Mouse (Mus musculus) forebrain, embryonic 13.5 days (tissue): Measurements from ENCODE around the gene Zfp120. TPM values are rescaled to one million over a fixed set of nuclear protein-coding genes. Genes with fewer than 3 reads are reported as not detected.
"Not testable (repeated sequence)": the region's sequence is repeated elsewhere in the genome, so short reads cannot be mapped to it uniquely, and the experiment has no call there.

Source experiments
- ATAC-seq: fragments of 200-750 bp; cut with Nextera tagmentation; 2 replicates; pipeline ENCODE4 v1.8.0; 2017
- H3K27ac ChIP-seq: fragments of 300-500 bp; sonication (generic); 2 replicates; pipeline ENCODE4 v1.5.1; 2015; ENCODE audit warnings: inconsistent platforms, mild to moderate bottlenecking, moderate library complexity
- H3K27me3 ChIP-seq: fragments of 300-500 bp; sonication (generic); 2 replicates; pipeline ENCODE4 v1.6.1; 2015; ENCODE audit warnings: mild to moderate bottlenecking, inconsistent platforms
- H3K36me3 ChIP-seq: fragments of 300-500 bp; sonication (generic); 2 replicates; pipeline ENCODE4 v1.6.1; 2015; ENCODE audit warnings: mild to moderate bottlenecking, inconsistent platforms; ENCODE audit not compliant: poor library complexity, severe bottlenecking
- H3K4me1 ChIP-seq: fragments of 300-500 bp; sonication (generic); 2 replicates; pipeline ENCODE4 v1.6.1; 2015; ENCODE audit warnings: inconsistent platforms
- H3K4me2 ChIP-seq: fragments of 300-500 bp; sonication (generic); 2 replicates; pipeline ENCODE4 v1.6.1; 2015; ENCODE audit warnings: inconsistent platforms, mild to moderate bottlenecking, moderate library complexity
- H3K4me3 ChIP-seq: fragments of 300-500 bp; sonication (generic); 2 replicates; pipeline ENCODE4 v1.5.1; 2015; ENCODE audit warnings: mild to moderate bottlenecking, inconsistent platforms
- H3K9ac ChIP-seq: fragments of 300-500 bp; sonication (generic); 2 replicates; pipeline ENCODE4 v1.6.1; 2015; ENCODE audit warnings: mild to moderate bottlenecking, inconsistent platforms
- H3K9me3 ChIP-seq: fragments of 300-500 bp; sonication (generic); replicated peaks from 2 replicates; pipeline ENCODE4 v1.6.1; 2016; ENCODE audit warnings: inconsistent platforms
- WGBS: fragments of 180-500 bp; shearing (Covaris S2); methylation state at CpG from one replicate; pipeline ENCODE4 v1.1.7; 2015; 5-methylcytosine and 5-hydroxymethylcytosine counted together
- polyA plus RNA-seq: library from polyadenylated mRNA; unstranded; fragments of >200 nt; fragmentation: Nextera tagmentation; extraction: Ambion mirVana; gene quantifications from 2 replicates; pipeline ENCODE4 v1.2.1, GENCODE M21; 2015

Zfp120 gene
- polyA plus RNA-seq, result 10.2 and 11.0 TPM in 2 replicates

GRCm38 (mm10) chr2:150136435-150136897, at the start of gene Zfp120:
Gene Zfp120, minus strand, starts transcription at chr2:150136708.
- peaks cover 20% of the 10 kb centered on the region for H3K36me3 ChIP-seq
- peak within 1 kb of the TSS; percentile 70 for H3K4me3 ChIP-seq
- no peaks in the 10 kb centered on the region; the same call in 1 of the 2 replicates for H3K9me3 ChIP-seq
- H3K27me3 ChIP-seq, result no peaks in the 10 kb centered on the region
- WGBS, result 0% methylated on average over 13 of the region's 13 CpGs
- H3K4me2 ChIP-seq, result peak within 1 kb of the TSS; percentile 62
- H3K9ac ChIP-seq, result peak within 1 kb of the TSS; percentile 75
- ATAC-seq, result peak; percentile 100
- peaks cover 11% of the 10 kb centered on the region for H3K4me1 ChIP-seq
- H3K27ac ChIP-seq, result peak within 1 kb of the TSS; percentile 74; the same call in 1 of the 2 replicates

GRCm38 (mm10) chr2:150181570-150181999, 45.1 kb upstream of the Zfp120 start, which contains the start of gene Gm14139:
Gene Gm14139, plus strand, starts transcription at chr2:150181755.
- not testable (repeated sequence) for H3K4me3 ChIP-seq, ATAC-seq, H3K9ac ChIP-seq, H3K4me1 ChIP-seq, H3K27me3 ChIP-seq, H3K4me2 ChIP-seq, H3K27ac ChIP-seq, H3K36me3 ChIP-seq
- peaks cover 13% of the 10 kb centered on the region; the same call in 1 of the 2 replicates for H3K9me3 ChIP-seq
- 81% methylated on average over 7 of the region's 7 CpGs for WGBS

GRCm38 (mm10) chr2:150181046-150181445, 44.5 kb upstream of the Zfp120 start:
- H3K4me3 ChIP-seq, H3K4me2 ChIP-seq, ATAC-seq, H3K4me1 ChIP-seq, H3K27ac ChIP-seq, H3K36me3 ChIP-seq, H3K9ac ChIP-seq, H3K27me3 ChIP-seq: not testable (repeated sequence)
- H3K9me3 ChIP-seq, result peaks cover 13% of the 10 kb centered on the region; the same call in 1 of the 2 replicates

GRCm38 (mm10) chr2:150179579-150179978, 43.1 kb upstream of the Zfp120 start, which contains the start of gene Gm10770:
Gene Gm10770, minus strand, starts transcription at chr2:150179679.
- not testable (repeated sequence) for H3K9ac ChIP-seq, H3K4me2 ChIP-seq, ATAC-seq, H3K4me3 ChIP-seq, H3K27me3 ChIP-seq, H3K36me3 ChIP-seq, H3K4me1 ChIP-seq, H3K27ac ChIP-seq
- 80% methylated on average over 4 of the region's 4 CpGs for WGBS
- H3K9me3 ChIP-seq, result peaks cover 13% of the 10 kb centered on the region; the same call in 1 of the 2 replicates

GRCm38 (mm10) chr2:150173833-150174232, 37.3 kb upstream of the Zfp120 start:
- Histone ChIP-seq H3K4me1 (no peaks in the 10 kb centered on the region), H3K4me3 (no peak overlapping the region), H3K9ac (no peak overlapping the region), H3K36me3 (no peaks in the 10 kb centered on the region), H3K27ac (no peak overlapping the region), H3K27me3 (no peaks in the 10 kb centered on the region), H3K4me2 (no peak overlapping the region), H3K9me3 (peaks cover 13% of the 10 kb centered on the region; the same call in 1 of the 2 replicates)
- no peak for ATAC-seq

- Histone ChIP-seq H3K4me1 (no peaks in the 10 kb centered on the region), H3K9ac (no peak overlapping the region), H3K9me3 (no peaks in the 10 kb centered on the region), H3K27me3 (no peaks in the 10 kb centered on the region), H3K36me3 (no peaks in the 10 kb centered on the region), H3K4me3 (no peak overlapping the region), H3K4me2 (no peak overlapping the region), H3K27ac (no peak overlapping the region)
- ATAC-seq, result no peak
Measured at GRCm38 (mm10) chr2:150166703-150167102, 30.2 kb upstream of the Zfp120 start.

- Histone ChIP-seq H3K4me3 (no peak overlapping the region), H3K36me3 (peaks cover 43% of the 10 kb centered on the region), H3K4me1 (peaks cover 11% of the 10 kb centered on the region), H3K9ac (no peak overlapping the region), H3K9me3 (peaks cover 22% of the 10 kb centered on the region), H3K27me3 (no peaks in the 10 kb centered on the region), H3K27ac (no peak overlapping the region), H3K4me2 (no peak overlapping the region)
- 91% methylated on average over 2 of the region's 2 CpGs for WGBS
- no peak for ATAC-seq
Measured at GRCm38 (mm10) chr2:150132773-150133172, 3.7 kb downstream of the Zfp120 start.

GRCm38 (mm10) chr2:150132002-150132401, 4.5 kb downstream of the Zfp120 start:
- H3K9ac ChIP-seq, H3K4me3 ChIP-seq, ATAC-seq, H3K27me3 ChIP-seq, H3K4me2 ChIP-seq, H3K27ac ChIP-seq: not testable (repeated sequence)
- Histone ChIP-seq H3K9me3 (peaks cover 26% of the 10 kb centered on the region), H3K36me3 (peaks cover 45% of the 10 kb centered on the region), H3K4me1 (peaks cover 11% of the 10 kb centered on the region)
- 100% methylated on average over 1 of the region's 1 CpGs for WGBS

GRCm38 (mm10) chr2:150111247-150111912, 25.1 kb downstream of the Zfp120 start:
- ATAC-seq, result no peak
- Histone ChIP-seq H3K4me3 (no peak overlapping the region), H3K36me3 (peaks cover 30% of the 10 kb centered on the region), H3K27me3 (no peaks in the 10 kb centered on the region), H3K4me2 (no peak overlapping the region), H3K27ac (no peak overlapping the region), H3K9me3 (peaks cover 27% of the 10 kb centered on the region), H3K4me1 (no peaks in the 10 kb centered on the region), H3K9ac (no peak overlapping the region)
- 91% methylated on average over 10 of the region's 10 CpGs for WGBS

- 19% methylated on average over 2 of the region's 2 CpGs for WGBS
- H3K36me3 ChIP-seq, H3K4me2 ChIP-seq, H3K4me3 ChIP-seq, H3K9me3 ChIP-seq, H3K4me1 ChIP-seq, H3K9ac ChIP-seq, H3K27me3 ChIP-seq, H3K27ac ChIP-seq: not testable (repeated sequence)
- 0 out of 2 replicates have a peak, but pooled peaks have one; percentile 55 for ATAC-seq
Measured at GRCm38 (mm10) chr2:150099618-150100017, 36.9 kb downstream of the Zfp120 start.
